Mouse (Mus musculus) neutrophil, adult 65 days (primary cell): ENCODE measurements around the gene Ssu2. TPM values are rescaled to one million over a fixed set of nuclear protein-coding genes. Genes with fewer than 3 reads are reported as not detected.

Experiments
- total RNA-seq: library from RNA; stranded (reverse); gene quantifications from 2 replicates; pipeline ENCODE4 v1.2.4, GENCODE M21; 2023

Gene Ssu2
- total RNA-seq, result not detected in 2 replicates

GRCm38 (mm10) chr6:112387947-112388346 lies at the start of gene Ssu2:
Ssu2 (minus strand) TSS chr6:112388023.

Other genes with a start within 250 kb of the Ssu2 start
- 0.23 TPM in 1 of 2 replicates, not detected in the other for gene Lmcd1, start 114.3 kb downstream of the Ssu2 start, total RNA-seq
- gene Cav3, start 71.5 kb upstream of the Ssu2 start, total RNA-seq, result not detected in 2 replicates
- not detected in 2 replicates for gene Oxtr, start 101.9 kb upstream of the Ssu2 start, total RNA-seq